Mouse (Mus musculus) ovary, postnatal 36 days (tissue): Measurements from ENCODE around the gene Noc2l.

Experiments used
- DNase-seq: peaks from one replicate; pipeline ENCODE4 v3.0.0; 2022; ENCODE audit warnings: low spot score, mixed read lengths

Noc2l gene

DNA sequence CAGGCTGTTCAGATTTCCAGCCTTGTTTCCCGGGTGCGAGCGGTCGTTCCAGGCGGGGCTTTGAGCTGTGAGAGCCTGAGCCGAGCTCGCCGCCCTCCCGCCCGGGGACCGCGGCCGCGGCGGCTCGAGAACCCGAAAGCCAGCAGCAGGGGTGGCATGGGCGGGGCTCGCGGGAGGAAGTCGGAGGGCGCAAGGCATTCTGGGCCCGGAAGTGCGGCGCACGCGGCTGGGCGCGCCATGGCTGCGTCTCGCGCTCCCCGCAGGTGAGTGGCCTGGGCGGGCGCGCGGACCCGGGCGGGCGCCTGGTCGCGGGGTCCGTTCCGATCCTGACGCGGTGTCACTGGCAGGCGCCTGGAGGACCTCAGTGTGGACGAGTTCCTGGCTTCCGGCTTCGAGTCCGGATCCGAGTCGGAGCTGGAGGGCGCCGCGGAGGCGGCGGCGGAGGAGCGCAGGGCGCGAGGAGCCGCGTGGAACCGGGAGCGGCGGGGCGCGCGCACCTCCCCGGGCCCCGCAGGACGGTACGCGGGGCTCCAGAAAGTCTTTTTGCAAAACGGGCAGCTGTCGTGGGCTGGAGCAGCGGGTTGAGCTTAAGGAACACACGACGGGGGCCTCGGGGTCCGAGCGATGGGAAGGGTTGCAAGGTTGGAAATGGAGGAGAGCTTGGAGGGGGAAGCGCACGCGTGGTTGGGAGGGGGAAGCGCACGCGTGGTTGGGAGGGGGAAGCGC lies at the start of gene Noc2l:
Noc2l (plus strand) TSS at position 203 of the 726 bp plus-strand sequence.
- peak; percentile 91 for DNase-seq

DNA sequence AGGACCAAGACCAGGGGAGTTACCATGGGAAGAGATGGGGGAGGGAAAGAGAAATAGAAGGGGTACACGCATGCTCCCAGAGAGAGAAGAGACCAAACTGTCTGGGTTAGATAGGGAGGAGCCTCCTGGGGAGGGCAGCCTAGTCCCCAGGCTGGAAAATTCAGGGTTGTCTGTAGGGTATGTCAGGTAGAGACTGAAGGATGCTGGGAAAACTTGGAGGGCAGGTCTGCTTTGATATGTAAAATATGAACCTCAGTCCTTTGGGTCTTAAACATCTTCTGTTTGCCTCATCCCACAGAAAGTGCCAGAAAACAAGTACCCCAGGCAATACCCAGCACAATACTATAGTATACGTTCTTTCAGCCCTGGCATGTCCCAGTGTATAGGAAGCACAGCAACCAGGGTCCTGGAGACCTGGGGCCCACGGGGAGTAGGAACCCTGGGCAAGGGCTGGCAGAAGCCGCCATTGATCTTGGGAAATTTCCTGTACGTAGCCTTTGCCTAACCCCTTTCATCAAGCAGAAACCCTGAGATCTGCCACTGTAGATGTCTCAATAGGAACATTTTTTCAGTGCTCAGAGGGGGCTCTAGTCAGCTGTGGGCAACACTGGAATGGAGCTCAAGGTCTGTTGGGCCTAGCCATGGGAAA lies 47.5 kb upstream of the Noc2l start:
- no peak for DNase-seq

DNA sequence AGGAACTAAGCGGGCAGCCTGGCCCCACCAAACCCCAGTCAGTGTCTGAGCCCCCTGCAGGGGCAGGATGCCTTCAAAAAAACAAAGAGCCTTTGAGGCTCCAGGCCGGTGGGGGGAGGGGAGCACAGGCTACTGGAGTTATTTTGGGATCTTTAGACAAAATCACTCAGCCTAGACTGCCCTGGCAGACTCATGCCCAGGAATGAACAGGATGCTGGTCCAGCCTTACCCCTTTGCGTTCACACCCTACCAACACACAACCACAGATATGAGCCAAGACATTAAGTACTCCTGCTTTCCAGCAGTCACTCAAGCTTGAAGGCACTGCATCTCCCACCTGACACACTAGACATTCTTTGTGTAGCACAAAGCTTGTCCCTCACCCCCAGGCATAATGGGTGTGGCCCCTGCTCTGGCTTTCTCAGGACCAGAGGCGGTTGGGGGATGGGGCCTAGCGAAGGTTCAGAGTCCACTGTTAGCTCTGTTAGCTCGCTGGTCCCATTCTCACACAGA lies 46.9 kb upstream of the Noc2l start:
- no peak for DNase-seq

DNA sequence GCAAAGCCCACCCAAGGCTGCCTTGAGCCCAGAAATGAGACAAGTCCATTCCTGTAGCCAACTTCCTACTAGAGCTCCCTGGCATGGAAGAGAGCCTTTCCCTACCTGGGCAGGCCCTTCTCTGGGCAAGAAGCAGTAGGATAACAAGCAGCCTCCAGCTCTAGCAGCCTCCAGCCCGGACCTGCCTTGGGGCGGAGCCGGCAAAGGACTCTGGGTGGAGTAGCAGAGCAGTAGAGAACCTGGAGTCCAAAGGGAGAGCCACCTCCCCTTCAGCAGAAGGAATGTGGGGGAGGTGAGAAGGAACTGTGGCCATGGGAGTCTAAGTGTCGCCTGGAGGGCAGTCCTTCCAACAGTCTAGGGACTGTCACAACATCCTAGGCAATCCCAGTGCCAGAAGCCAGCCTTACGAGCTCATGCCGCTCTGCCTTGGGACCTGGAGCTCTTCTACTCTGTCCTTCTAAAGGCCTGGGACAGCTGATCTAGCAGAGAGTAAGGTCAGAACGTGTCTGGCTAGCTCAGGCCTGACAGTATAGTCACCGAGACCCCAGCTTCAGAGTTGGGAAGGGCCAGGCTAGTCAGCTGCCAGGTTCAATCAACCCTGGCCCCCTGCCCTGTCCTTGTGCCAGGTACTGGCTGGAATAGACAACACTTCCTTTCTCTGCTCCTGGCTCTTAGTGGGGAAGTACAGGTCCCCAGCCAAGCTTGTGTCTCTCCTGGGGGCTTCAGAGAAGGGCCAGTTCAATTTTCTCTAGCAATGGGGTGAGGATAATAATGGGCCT lies 43.2 kb upstream of the Noc2l start:
- peak; percentile 45 for DNase-seq

DNA sequence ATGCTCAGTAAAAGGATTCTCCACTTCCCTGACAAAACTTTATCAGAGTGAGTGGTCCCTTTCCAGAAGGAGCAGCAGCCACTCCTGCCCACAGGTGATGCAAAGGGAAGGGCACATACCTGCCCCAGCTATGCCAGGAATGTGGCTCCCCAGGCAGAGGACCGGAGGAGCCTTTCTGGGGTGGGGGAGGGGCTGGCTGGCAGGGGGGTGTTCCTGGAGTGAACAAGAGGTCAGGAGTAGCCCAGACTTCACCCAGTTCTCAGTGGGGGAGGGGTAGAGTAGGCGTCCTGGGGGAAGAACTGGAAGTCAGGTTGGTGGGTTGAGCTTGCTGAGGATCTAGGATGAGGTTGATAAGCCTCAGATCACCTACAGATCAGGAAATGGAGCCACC lies 42.6 kb upstream of the Noc2l start:
- no peak for DNase-seq

DNA sequence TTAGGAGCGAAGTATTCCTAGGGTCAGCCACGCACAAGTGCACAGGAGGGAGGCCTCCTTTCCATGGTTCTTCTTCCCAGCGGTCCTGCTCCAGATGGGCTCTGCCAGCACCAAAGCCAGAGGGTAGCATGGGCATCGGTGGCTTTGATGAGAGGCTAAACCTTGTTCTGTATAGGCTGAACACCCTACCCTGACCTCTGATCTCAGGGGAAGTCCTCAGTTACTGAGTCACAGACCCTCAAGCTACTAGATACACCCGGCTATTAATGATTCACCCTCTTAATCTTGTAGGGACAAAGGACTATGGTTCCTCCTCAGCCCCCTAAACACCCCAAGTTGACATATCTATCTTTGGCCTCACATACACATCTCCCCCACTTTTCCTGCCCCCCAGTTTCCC lies 41.9 kb upstream of the Noc2l start:
- DNase-seq, result no peak

DNA sequence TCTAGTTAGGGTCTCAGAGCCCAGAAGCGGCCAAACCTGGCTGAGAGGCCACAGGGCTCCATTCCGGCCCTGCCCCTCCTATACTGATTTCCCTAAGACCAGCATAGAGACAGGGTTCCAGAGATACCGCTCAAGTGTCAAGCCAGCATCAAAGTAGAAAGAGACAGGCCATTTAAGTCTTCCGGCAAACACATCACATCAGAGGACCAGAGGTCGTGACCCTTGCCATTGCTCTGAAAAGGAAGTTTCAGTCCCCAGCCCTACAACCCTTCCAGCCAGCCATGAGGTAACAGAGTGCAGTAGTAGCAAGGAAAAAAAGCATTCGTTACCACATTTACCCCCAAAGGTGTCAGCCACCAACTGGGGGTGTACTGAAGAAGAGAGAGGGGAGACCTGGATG lies 41.5 kb upstream of the Noc2l start:
- DNase-seq, result no peak

DNA sequence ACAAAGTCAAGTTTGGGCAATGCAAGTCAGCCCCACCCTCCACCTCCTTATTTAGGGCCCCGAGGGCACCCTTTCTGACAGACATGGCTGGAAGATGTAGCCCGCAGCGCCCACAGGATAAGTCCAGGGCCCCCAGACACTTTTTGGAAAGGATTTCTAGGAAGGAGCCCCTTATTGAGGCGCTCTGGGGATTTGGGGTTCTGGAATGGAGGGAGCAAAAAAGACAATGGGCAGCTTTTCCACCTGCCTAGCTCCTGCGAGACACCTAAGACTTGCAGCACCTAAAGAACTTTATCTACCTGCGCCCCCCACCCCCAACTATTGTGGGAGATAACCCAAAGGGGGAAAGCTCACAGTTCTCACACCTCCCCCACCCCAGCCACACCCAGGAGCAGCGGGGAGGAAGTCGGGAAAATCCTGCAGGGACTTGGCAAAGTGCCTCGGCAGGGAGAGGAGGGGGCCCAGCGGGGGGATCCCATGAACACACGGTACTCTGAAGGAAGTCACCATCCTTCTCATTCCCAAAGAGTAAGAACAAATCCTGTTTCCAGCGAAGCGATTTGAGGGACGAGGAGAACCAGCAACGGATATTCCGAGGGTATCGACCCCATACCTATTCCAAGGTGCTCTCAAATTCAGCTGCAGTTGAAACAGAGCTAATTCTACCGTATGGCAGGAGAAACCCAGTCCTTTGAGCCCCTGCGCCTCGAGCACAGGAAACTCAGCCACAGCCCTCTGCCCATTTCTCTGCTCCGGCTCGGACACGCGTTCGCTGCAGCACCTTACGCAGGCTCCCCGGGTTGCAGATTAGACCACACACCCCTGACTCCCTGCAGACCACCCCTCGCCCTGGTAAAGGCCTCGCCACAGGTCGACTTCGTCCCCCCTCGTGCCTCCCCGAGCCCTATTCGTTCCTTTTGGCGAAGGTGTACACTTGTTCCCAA lies 39.6 kb upstream of the Noc2l start:
- DNase-seq, result peak; percentile 36

DNA sequence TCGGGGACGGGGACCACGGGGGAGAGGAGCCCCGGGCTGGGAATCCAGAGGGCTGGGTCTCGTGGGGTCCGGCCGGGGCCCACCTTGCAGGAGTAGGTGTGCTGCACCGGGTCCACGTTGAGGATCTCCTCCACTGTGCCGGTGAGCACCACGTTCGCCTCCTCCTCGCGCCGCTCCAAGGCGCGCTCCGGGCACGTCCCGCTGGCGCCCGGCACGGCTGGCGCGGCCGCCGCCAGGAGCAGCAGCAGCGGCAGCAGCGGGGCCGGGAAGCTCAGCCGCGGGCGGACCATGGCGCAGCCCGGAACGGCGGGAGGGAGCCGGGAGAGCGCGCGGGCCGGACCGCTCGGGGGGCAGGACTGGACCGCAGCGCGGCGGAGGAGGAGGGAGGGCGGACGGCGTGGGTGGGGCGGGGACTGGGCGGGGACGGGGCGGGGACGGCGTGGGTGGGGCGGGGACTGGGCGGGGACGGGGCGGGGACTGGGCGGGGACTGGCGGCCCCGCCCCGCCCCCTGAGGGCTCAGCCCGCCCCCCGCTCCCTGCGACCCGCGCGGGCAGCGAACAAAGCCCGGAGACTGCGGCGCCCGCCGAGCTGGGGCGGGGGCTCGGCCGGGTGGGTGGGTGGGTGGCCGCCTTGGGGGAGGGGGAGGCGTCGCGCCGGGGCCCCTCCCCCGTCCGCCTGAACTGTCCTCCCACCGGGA lies 38.5 kb upstream of the Noc2l start, which contains the start of gene Agrn:
Agrn (minus strand) TSS at position 358 of the 698 bp plus-strand sequence.
- peak; percentile 80 for DNase-seq

DNA sequence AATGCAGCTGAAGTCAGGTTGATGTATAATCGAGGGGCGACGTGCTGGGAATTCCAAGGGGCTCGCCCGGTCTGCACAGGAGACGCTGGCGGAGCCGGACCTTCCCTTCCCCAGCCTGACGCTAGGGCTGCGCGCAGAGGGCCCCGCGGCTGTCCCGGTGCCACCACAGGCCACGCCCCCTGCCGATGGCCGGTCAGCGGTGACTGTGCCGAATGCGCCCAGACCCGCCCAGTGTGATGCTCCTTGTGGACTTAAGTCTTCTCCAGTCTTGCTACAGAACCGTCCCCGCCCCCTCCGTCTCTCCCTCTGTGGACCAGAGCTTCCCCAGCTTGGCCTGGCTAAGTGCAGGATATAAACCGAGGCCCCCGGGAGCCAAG lies 38.0 kb upstream of the Noc2l start:
- peak; percentile 86 for DNase-seq

DNA sequence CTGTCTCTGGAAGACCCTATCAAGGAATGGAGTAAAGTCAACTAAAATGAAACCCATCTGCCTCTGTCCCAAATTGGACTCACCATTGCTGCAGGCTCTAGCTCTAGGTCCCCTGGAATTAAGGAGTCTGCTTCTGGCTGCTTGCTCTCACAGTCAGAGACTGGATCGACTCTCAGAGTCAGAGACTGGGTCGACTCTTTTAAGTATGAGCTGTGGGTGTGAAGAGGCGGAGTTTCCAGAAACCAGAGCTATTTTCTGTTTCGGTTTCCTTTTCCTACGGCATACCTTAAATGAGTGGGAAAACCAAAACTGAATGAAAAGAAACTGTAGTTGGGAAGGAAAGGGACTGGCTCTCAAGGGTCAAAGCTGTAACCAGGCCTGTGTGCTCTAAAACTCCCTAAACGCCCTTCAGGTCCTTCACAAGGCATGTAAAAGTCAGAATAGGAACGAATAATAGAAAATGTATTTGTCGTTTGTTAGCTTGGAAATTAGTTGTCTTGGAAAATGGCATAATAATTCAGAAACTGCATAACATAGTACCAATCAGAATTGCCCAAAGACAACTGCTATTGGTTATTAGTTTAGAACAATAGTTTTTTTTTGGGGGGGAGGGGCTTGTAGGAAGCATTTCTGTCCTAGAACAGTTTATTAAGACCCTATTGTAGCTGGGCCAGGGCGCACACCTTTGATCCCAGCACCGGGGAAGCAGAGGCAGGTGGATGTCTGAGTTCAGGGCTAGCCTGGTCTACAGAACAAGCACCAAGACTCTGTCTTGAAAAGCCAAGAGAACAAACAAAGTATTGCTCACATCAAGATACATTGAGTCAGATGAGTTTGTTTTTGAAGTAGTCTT lies 35.0 kb upstream of the Noc2l start, which contains the start of gene Isg15:
Isg15 (minus strand) TSS at position 196 of the 853 bp plus-strand sequence.
- no peak for DNase-seq

DNA sequence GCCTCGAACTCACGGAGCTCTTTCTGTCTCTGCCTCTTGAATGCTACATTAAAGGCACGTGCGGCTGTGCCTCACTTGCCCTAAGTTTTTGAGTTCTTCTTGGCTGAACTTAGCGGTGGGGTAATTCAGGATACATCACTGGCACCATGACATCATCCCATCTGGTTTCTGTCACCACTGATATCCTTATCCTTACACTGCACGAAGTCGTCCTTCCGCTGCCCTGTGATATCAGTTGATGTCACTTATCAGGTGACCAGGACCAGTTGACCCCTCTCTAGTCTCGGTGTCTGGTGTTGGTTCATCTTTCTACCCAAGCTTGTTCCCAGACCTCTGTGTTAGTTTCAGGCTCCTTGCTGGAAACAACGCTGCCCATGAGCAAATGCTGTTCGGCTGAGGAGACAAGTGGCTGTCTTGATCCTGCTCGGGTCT lies 33.3 kb upstream of the Noc2l start:
- no peak for DNase-seq

DNA sequence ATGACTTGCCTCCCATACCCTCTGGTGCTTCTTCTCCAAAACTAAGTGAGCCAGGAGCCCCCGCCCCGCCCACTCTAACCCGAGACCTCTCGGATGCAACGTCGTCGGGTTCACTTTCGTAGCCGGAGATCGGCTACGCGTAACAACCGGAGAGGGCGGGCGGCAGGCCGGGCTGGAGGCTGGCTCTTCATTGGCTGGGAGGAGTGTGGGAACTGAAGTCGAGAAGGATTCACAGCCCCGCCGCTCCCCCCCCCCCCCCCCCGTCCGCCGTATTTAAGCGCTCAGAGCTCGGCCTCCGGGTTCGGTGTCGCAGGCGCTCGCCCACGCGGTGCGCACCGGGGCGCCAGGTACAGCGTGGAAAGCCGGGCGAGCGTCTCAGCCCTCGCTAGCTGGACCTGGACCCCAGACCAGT lies 32.8 kb upstream of the Noc2l start, which contains the start of gene AW011738:
AW011738 (plus strand) TSS at position 304 of the 412 bp plus-strand sequence.
- peak; percentile 69 for DNase-seq

DNA sequence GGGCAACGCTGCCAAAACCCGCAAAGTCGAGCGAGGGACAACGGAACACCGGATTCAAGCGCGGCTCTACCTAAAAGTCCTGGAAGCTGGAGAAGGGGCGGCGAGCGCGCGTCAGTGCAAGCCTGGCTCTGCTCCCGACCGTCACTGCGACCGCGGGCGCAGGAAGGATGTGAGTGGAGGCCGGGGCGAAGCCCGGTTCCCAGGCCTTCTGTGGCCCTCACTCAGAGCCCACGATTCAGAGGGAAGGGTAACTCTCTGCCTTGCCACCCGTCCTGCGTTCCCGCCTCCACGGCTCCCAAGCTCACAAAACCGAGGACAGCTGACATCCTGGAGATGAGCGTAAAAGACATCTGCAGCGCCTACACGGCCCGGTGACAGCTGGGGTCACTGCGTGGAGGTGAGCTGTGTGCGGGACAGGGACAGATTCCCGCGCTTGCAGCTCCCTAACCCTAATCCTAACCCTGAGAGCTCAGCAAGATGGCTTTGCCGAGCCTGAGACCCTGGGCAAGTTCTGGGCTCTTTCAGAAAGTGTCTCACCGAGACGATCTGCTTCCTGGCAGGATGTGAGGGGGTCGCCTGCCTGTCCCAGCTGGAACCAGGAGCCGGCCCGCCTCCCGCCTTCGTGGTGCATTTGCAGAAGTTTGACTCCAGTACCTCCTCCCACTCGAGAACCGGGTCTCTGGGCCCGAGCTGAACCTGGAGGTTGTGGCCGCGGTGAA lies 32.2 kb upstream of the Noc2l start:
- DNase-seq, result no peak

DNA sequence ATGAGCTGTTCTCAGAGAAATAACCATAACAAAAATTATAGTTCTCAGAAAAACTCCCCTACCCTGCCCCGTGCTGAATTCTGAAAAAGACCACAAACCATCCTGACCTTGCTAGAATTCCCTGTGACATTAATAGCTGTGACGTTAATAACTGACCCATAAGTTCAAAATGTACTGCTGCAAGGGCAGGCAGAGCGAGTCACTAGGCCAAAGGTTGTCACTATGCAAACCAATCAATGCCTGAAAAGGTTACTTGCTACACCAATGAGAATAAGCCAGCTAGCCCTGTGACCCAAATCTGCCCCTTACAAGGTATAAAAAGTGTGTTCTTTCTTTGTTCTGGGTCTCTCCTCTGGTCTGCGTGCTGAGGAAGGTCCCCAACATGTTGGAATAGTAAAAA lies 26.9 kb upstream of the Noc2l start:
- DNase-seq, result no peak

DNA sequence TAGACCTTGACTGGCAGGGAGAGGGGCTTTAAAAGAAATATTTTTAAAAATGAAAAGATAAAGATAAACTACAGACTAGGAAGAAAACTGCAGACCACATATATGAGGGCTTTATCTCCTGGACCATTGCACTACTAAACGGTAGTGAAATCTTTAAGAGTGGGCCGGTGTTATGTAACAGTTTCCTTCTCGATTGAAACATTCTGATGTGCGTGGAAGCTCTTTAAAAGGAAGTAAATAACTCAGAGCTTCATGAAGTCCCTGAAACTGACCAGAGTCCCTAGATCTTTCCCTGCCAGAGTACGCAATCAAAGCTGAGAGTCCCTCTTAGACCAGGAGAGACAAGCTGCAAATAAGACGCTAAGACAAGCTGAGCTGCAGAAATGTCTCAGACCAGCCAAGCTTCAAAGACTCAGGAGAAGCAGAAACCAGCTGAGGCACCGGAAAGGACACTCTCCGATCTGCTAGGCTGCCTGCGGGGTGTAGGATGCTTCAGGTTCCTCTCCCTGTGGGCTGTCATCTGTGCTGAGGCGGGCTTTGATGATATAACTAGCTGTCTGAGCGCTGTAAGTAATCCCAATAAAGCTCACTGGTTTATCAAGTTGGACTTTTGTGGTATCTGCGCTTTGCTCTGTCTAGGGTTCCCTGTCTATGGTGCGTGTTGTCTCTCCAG lies 25.7 kb upstream of the Noc2l start:
- no peak for DNase-seq

DNA sequence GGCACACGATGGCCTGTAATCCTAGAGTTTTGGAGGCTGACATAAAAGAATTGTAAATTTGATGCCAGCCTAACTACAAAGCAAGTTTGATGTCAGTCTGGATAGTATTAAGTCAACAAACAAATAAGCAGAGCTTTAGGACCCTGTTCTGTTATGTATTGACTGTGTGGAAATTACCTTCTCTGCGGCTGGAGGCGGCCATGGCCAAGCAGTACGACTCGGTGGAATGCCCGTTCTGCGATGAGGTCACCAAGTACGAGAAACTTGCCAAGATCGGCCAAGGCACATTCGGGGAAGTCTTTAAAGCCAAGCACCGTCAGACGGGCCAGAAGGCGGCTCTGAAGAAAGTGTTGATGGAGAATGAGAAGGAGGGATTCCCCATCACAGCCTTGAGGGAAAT lies 22.7 kb upstream of the Noc2l start:
- DNase-seq, result no peak

DNA sequence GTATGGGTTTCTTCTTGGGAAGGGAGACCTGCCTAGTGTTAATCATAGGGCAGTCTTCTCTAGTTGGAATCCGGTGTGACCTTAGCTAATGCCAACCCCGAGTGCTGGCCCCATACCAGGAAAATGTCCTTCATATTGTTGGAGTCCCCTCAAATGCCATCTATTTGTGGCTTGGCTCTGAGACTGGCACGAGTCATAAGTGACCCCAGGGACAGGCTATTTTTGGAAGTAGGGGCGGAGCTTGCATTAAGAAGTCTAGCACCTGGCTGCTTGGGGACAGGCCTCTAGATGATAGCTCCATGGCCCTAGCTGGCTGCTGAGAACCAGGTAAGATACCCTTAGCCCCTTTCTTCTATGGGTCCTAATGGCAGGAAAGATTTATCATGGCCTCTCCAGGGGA lies 20.2 kb upstream of the Noc2l start, which contains the start of gene Perm1:
Perm1 (plus strand) TSS at position 220 of the 400 bp plus-strand sequence.
- no peak for DNase-seq
